Mouse (Mus musculus): ENCODE measurements around the gene Cfap44. TPM values are rescaled to one million over a fixed set of nuclear protein-coding genes. Genes with fewer than 3 reads are reported as not detected.

Gene Cfap44
- polyA plus RNA-seq, 1 experiment from 2014 or later: 1.8 TPM

DNA sequence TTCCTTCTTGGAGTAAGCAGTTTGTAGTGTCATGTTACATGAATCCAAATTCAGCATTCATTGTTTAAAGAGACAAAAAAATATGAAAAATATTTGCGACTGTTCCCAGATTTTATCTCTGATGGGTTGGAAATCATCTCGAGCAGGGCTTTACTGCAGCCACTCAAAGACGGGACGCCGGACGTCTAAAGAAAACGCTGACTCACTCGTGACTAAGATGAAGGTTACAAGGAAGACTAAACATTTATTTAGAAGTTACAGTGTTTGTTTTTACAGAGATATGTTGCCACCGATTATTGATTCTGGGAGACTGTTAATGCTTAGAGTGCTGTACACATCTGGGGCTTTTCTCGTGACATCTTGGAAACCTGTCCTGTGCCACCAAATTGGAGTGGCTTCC is 90.2 kb downstream of the Cfap44 start:
- peaks cover 64% of the 10 kb centered on the region for H3K36me3 ChIP-seq
- WGBS: 84% methylated on average over 10 of the region's 10 CpGs
- H3K27ac ChIP-seq (replicated peaks): peak overlapping the region; percentile 42

GRCm38 (mm10) chr16:44485691-44486090 is 91.1 kb downstream of the Cfap44 start:
- Histone ChIP-seq H3K4me3 (no peak overlapping the region), H3K4me1 (peaks cover 19% of the 10 kb centered on the region), H3K9me3 (no peaks in the 10 kb centered on the region), H3K27me3 (no peaks in the 10 kb centered on the region), H3K9ac (replicated peaks) (no peak overlapping the region), H3K36me3 (peaks cover 72% of the 10 kb centered on the region), H3K27ac (replicated peaks) (peak overlapping the region; percentile 58), H3K4me2 (replicated peaks) (no peak overlapping the region)
- WGBS: 71% methylated on average over 8 of the region's 8 CpGs
- no peak for ATAC-seq (ENCODE audit: low FRiP score, low read depth)

More for the DNA sequence above, 90.2 kb downstream of the Cfap44 start:
- Histone ChIP-seq H3K4me1 (peaks cover 19% of the 10 kb centered on the region), H3K4me3 (no peak overlapping the region), H3K27me3 (no peaks in the 10 kb centered on the region), H3K4me2 (replicated peaks) (no peak overlapping the region), H3K9me3 (no peaks in the 10 kb centered on the region), H3K9ac (replicated peaks) (no peak overlapping the region)
- ATAC-seq (ENCODE audit: low FRiP score, low read depth): no peak

GRCm38 (mm10) chr16:44486612-44487011 is 92.0 kb downstream of the Cfap44 start:
- Histone ChIP-seq H3K9me3 (no peaks in the 10 kb centered on the region), H3K4me1 (peaks cover 19% of the 10 kb centered on the region), H3K9ac (replicated peaks) (no peak overlapping the region), H3K27me3 (no peaks in the 10 kb centered on the region), H3K27ac (replicated peaks) (peak overlapping the region; percentile 58), H3K36me3 (peaks cover 81% of the 10 kb centered on the region), H3K4me2 (replicated peaks) (no peak overlapping the region), H3K4me3 (no peak overlapping the region)
- 89% methylated on average over 9 of the region's 9 CpGs for WGBS
- no peak for ATAC-seq (ENCODE audit: low FRiP score, low read depth)

DNA sequence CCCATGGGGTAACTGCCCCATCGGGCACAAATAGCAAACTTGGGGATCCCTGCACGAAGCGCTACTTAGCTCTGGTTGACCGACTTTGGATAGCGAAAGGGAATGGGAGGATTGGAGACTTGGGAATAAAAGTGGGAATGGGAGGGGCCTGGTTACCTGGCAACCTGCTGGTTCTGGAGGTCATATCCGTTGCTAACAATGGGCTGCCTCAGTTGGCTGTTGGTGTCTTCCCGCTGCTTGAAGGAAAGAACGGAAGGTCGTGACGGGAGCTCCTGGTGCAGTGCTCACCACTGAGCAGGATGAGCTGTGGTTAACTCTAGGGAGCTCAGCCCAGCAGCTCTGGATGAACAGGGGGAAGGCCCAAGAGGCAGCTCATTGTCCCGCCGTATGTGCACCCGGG is 92.6 kb downstream of the Cfap44 start:
- no peaks in the 10 kb centered on the region for H3K9me3 ChIP-seq
- no peak overlapping the region for H3K9ac ChIP-seq (replicated peaks)
- peaks cover 17% of the 10 kb centered on the region for H3K4me1 ChIP-seq
- H3K27me3 ChIP-seq: no peaks in the 10 kb centered on the region
- no peak overlapping the region for H3K4me3 ChIP-seq
- peak overlapping the region; percentile 58 for H3K27ac ChIP-seq (replicated peaks)
- H3K36me3 ChIP-seq: peaks cover 87% of the 10 kb centered on the region
- no peak for ATAC-seq (ENCODE audit: low FRiP score, low read depth)
- WGBS: 71% methylated on average over 13 of the region's 13 CpGs
- no peak overlapping the region for H3K4me2 ChIP-seq (replicated peaks)

DNA sequence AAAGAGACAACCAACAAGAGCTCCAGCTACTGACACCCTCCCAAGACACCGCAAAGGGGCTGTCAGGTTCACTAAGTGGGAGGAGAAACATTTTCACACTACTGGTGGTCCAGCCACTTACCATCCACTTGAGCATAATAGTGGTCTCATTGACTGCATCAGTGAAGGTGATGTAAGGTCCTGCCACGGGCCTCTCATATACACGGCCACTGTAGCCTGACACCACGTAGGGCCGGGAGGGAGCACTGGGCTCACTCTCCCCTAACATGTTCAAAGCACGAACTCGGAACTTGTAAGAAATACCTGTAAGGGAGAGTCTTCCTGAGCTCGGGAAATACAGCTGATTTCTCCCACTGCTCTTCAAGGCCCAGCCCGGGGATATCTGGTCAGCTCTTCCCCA is 96.5 kb downstream of the Cfap44 start:
- WGBS: 89% methylated on average over 9 of the region's 9 CpGs
- no peak overlapping the region for H3K4me3 ChIP-seq
- H3K36me3 ChIP-seq: peaks cover 91% of the 10 kb centered on the region
- H3K27me3 ChIP-seq: no peaks in the 10 kb centered on the region
- H3K27ac ChIP-seq (replicated peaks): no peak overlapping the region
- H3K4me2 ChIP-seq (replicated peaks): no peak overlapping the region
- no peaks in the 10 kb centered on the region for H3K9me3 ChIP-seq
- H3K9ac ChIP-seq (replicated peaks): no peak overlapping the region
- H3K4me1 ChIP-seq: peaks cover 40% of the 10 kb centered on the region
- no peak for ATAC-seq (ENCODE audit: low FRiP score, low read depth)

DNA sequence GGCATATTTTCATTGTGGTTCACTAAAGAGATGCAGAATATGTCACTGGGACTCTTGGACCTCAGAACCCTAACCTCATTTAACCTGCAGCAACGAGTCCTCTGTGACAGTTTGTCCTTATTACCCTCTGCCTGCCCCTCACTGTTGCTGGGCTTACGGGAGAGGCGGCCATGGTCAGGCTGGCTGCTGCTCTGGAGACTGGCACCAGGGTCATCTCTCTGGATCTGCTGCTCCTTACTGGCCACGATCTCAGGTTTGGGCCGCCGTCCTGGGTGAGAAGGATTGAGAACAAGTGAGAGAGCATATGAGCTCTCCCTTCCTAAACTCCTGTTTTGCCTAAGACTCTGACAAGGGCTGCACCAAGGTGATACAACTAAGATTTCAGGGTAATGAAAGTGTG is 97.6 kb downstream of the Cfap44 start:
- no peak overlapping the region for H3K4me2 ChIP-seq (replicated peaks)
- no peaks in the 10 kb centered on the region for H3K9me3 ChIP-seq
- 97% methylated on average over 6 of the region's 6 CpGs for WGBS
- peaks cover 91% of the 10 kb centered on the region for H3K36me3 ChIP-seq
- no peak overlapping the region for H3K27ac ChIP-seq (replicated peaks)
- no peak overlapping the region for H3K9ac ChIP-seq (replicated peaks)
- no peak for ATAC-seq (ENCODE audit: low FRiP score, low read depth)
- H3K4me1 ChIP-seq: peaks cover 31% of the 10 kb centered on the region
- H3K4me3 ChIP-seq: no peak overlapping the region
- H3K27me3 ChIP-seq: no peaks in the 10 kb centered on the region

DNA sequence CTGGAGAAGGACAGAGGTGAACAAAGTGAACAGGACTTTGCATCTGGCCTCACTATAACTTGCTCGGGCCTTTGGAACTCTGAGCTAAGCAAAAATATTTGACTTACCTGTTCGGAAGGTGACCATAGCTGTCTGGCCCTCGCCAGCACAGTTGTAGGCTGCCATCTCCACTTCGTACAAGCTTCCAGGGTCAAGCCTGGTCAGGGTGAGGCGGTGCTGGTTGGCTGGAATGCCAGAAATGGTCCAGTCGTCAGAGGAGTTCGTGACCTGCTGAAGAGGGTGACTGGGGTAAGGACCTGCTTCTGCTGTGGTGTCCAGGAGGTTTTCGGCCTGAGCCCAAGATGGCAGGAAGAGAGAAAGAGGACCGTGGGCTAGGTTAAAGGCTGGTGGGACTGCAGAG is 98.1 kb downstream of the Cfap44 start:
- peaks cover 91% of the 10 kb centered on the region for H3K36me3 ChIP-seq
- H3K27ac ChIP-seq (replicated peaks): no peak overlapping the region
- no peak overlapping the region for H3K4me3 ChIP-seq

GRCm38 (mm10) chr16:44493868-44494267 is 99.3 kb downstream of the Cfap44 start:
- Histone ChIP-seq H3K36me3 (peaks cover 92% of the 10 kb centered on the region), H3K4me3 (no peak overlapping the region), H3K9ac (replicated peaks) (no peak overlapping the region), H3K9me3 (no peaks in the 10 kb centered on the region), H3K4me2 (replicated peaks) (no peak overlapping the region), H3K27ac (replicated peaks) (peak overlapping the region; percentile 46), H3K27me3 (no peaks in the 10 kb centered on the region), H3K4me1 (peaks cover 26% of the 10 kb centered on the region)
- no peak for ATAC-seq (ENCODE audit: low FRiP score, low read depth)
- WGBS: 20% methylated on average over 6 of the region's 6 CpGs

More for the DNA sequence above, 98.1 kb downstream of the Cfap44 start:
- Histone ChIP-seq H3K9me3 (no peaks in the 10 kb centered on the region), H3K4me1 (peaks cover 26% of the 10 kb centered on the region), H3K4me2 (replicated peaks) (no peak overlapping the region), H3K27me3 (no peaks in the 10 kb centered on the region), H3K9ac (replicated peaks) (no peak overlapping the region)
- no peak for ATAC-seq (ENCODE audit: low FRiP score, low read depth)
- whole genome bisulfite sequencing: 88% methylated on average over 9 of the region's 9 CpGs

- Histone ChIP-seq H3K4me1 (peaks cover 26% of the 10 kb centered on the region), H3K27ac (replicated peaks) (peak overlapping the region; percentile 46), H3K4me2 (replicated peaks) (no peak overlapping the region), H3K9ac (replicated peaks) (no peak overlapping the region), H3K27me3 (no peaks in the 10 kb centered on the region), H3K36me3 (peaks cover 92% of the 10 kb centered on the region), H3K9me3 (no peaks in the 10 kb centered on the region), H3K4me3 (no peak overlapping the region)
- 58% methylated on average over 8 of the region's 8 CpGs for WGBS
- no peak for ATAC-seq (ENCODE audit: low FRiP score, low read depth)
These were observed 100.0 kb downstream of the Cfap44 start for GRCm38 (mm10) chr16:44494441-44495108.

GRCm38 (mm10) chr16:44496971-44497464 is 102.4 kb downstream of the Cfap44 start:
- Histone ChIP-seq H3K9ac (replicated peaks) (no peak overlapping the region), H3K27ac (replicated peaks) (no peak overlapping the region), H3K4me3 (no peak overlapping the region), H3K9me3 (no peaks in the 10 kb centered on the region), H3K4me2 (replicated peaks) (no peak overlapping the region), H3K4me1 (peaks cover 26% of the 10 kb centered on the region), H3K36me3 (peaks cover 92% of the 10 kb centered on the region), H3K27me3 (no peaks in the 10 kb centered on the region)
- ATAC-seq (ENCODE audit: low FRiP score, low read depth): no peak
- 89% methylated on average over 15 of the region's 15 CpGs for WGBS

- peaks cover 90% of the 10 kb centered on the region for H3K36me3 ChIP-seq
- 93% methylated on average over 3 of the region's 3 CpGs for WGBS
These were observed 103.9 kb downstream of the Cfap44 start for GRCm38 (mm10) chr16:44498447-44498846.

GRCm38 (mm10) chr16:44501783-44502182 is 107.2 kb downstream of the Cfap44 start:
- ATAC-seq (ENCODE audit: low FRiP score, low read depth): no peak
- 0 out of 2 replicates have a peak overlapping the region, but pooled peaks have one; percentile 20 for H3K27ac ChIP-seq (replicated peaks)
- no peaks in the 10 kb centered on the region for H3K27me3 ChIP-seq
- H3K4me3 ChIP-seq: no peak overlapping the region
- H3K9ac ChIP-seq (replicated peaks): no peak overlapping the region
- no peak overlapping the region for H3K4me2 ChIP-seq (replicated peaks)
- no peaks in the 10 kb centered on the region for H3K9me3 ChIP-seq
- 92% methylated on average over 10 of the region's 10 CpGs for WGBS
- H3K36me3 ChIP-seq: peaks cover 96% of the 10 kb centered on the region
- no peaks in the 10 kb centered on the region for H3K4me1 ChIP-seq

More at GRCm38 (mm10) chr16:44498447-44498846, 103.9 kb downstream of the Cfap44 start:
- H3K4me2 ChIP-seq (replicated peaks): no peak overlapping the region
- H3K27ac ChIP-seq (replicated peaks): no peak overlapping the region
- no peaks in the 10 kb centered on the region for H3K27me3 ChIP-seq
- no peak for ATAC-seq (ENCODE audit: low FRiP score, low read depth)
- H3K9ac ChIP-seq (replicated peaks): no peak overlapping the region
- H3K4me3 ChIP-seq: no peak overlapping the region
- no peaks in the 10 kb centered on the region for H3K9me3 ChIP-seq
- peaks cover 21% of the 10 kb centered on the region for H3K4me1 ChIP-seq
